Mouse (Mus musculus): Measurements from ENCODE around the gene Adgrd1. TPM values are rescaled to one million over a fixed set of nuclear protein-coding genes. Genes with fewer than 3 reads are reported as not detected.

Gene Adgrd1
- total and polyA plus RNA-seq, 3 experiments: 0.27 to 0.56 TPM; not detected in 1

GRCm38 (mm10) chr5:129177697-129178511, 81.4 kb downstream of the Adgrd1 start:
- H3K36me3 ChIP-seq (ENCODE audit: control insufficient read depth in 1 of 2, insufficient read depth in 2 of 2, low read length in 2 of 2): peaks cover 0 to 2% of the 10 kb centered on the region in 2 experiments; a peak in 2 of 4 replicates
- peak overlapping the region; percentile 76 to 89 for H3K4me3 ChIP-seq (ENCODE audit: control insufficient read depth in 1 of 2, insufficient read depth in 1 of 2, low read depth in 2 of 2, low read length in 2 of 2)
- peak; percentile 87 for DNase-seq (ENCODE audit: low read depth, low spot score)
- TF ChIP-seq MYC (IDR thresholded peaks at IDR 0.05; ENCODE audit: low read depth, low read length) (0 out of 2 replicates have a peak, but pooled peaks have one; percentile 23), MEF2A (IDR thresholded peaks at IDR 0.05; ENCODE audit: extremely low read depth, insufficient replicate concordance, low read depth, low read length, poor library complexity, severe bottlenecking) (no peak), CTCF (IDR thresholded peaks at IDR 0.05 in 2 of 3, conservative IDR thresholded peaks at IDR 0.05 in 1 of 3; ENCODE audit: control insufficient read depth in 1 of 3, insufficient read depth in 1 of 3, low read depth in 2 of 3, low read length in 3 of 3, poor library complexity in 1 of 3, severe bottlenecking in 1 of 3) (peak; percentile 92 to 97 (median 96)), MAZ (IDR thresholded peaks at IDR 0.05; ENCODE audit: low read depth, low read length) (0 out of 2 replicates have a peak, but pooled peaks have one; percentile 37), CHD2 (IDR thresholded peaks at IDR 0.05; ENCODE audit: low read length) (no peak), MAFK (IDR thresholded peaks at IDR 0.05; ENCODE audit: borderline replicate concordance, low read depth, low read length) (no peak), ZMIZ1 (IDR thresholded peaks at IDR 0.05; ENCODE audit: low read depth, low read length) (no peak), ZC3H11A (IDR thresholded peaks at IDR 0.05; ENCODE audit: low read depth, low read length) (peak; percentile 96), TBP (IDR thresholded peaks at IDR 0.05; ENCODE audit: low read depth, low read length) (no peak), RAD21 (IDR thresholded peaks at IDR 0.05; ENCODE audit: low read depth, low read length) (peak; percentile 95), EP300 (IDR thresholded peaks at IDR 0.05; ENCODE audit: low read depth in 1 of 2, low read length in 2 of 2) (0 out of 4 replicates have a peak, but pooled peaks of 1 of the 2 experiments have one; percentile 4), SIN3A (IDR thresholded peaks at IDR 0.05; ENCODE audit: low read length) (peak; percentile 73), ZNF384 (IDR thresholded peaks at IDR 0.05; ENCODE audit: low read depth, low read length) (0 out of 2 replicates have a peak, but pooled peaks have one; percentile 21), POLR2AphosphoS5 (IDR thresholded peaks at IDR 0.05; ENCODE audit: borderline replicate concordance, low read depth, low read length) (no peak; the same call in 1 of the 2 replicates), USF1 (IDR thresholded peaks at IDR 0.05; ENCODE audit: low read depth, low read length) (no peak), SMC3 (IDR thresholded peaks at IDR 0.05; ENCODE audit: low read depth, low read length) (peak; percentile 96), ETS1 (IDR thresholded peaks at IDR 0.05; ENCODE audit: low read depth, low read length) (no peak), MXI1 (IDR thresholded peaks at IDR 0.05; ENCODE audit: low read depth, low read length) (peak; percentile 63), MAX (IDR thresholded peaks at IDR 0.05; ENCODE audit: low read length) (peak; percentile 52; the same call in 1 of the 2 replicates), JUND (IDR thresholded peaks at IDR 0.05; ENCODE audit: low read depth, low read length) (peak; percentile 52; the same call in 1 of the 2 replicates)
- no peaks in the 10 kb centered on the region; the same call in 1 of the 2 replicates for H3K79me2 ChIP-seq (ENCODE audit: control insufficient read depth, insufficient read depth, low read length, poor library complexity)
- H3K4me1 ChIP-seq (ENCODE audit: control insufficient read depth in 1 of 2, insufficient read depth in 2 of 2, low read length in 2 of 2): peaks cover 5 to 29% of the 10 kb centered on the region in 2 experiments
- no peak overlapping the region for H3K27ac ChIP-seq (ENCODE audit: control insufficient read depth, low read depth, low read length)
- no peaks in the 10 kb centered on the region for H3K27me3 ChIP-seq (ENCODE audit: control insufficient read depth in 1 of 2, insufficient read depth in 2 of 2, low read length in 2 of 2)
- H3K9me3 ChIP-seq (replicated peaks; ENCODE audit: insufficient read depth, low read length): no peaks in the 10 kb centered on the region
- peak overlapping the region; percentile 77 for H3K9ac ChIP-seq (ENCODE audit: control insufficient read depth, low read depth, low read length, poor library complexity, severe bottlenecking)

All from MEL (cell line).